Mouse (Mus musculus): ENCODE results near the gene Robo1. TPM values are rescaled to one million over a fixed set of nuclear protein-coding genes. Genes with fewer than 3 reads are reported as not detected.

Gene Robo1
- total RNA-seq, 2 experiments from 2014 or later: 130 to 134 TPM

GRCm38 (mm10) chr16:72908895-72909294 lies 600.8 kb downstream of the Robo1 start:
- no peak for DNase-seq
- intact Hi-C loops (cut with DNase I): no loop called here

- DNase-seq: peak; percentile 95
- intact Hi-C loops (cut with DNase I): no loop called here
Measured at GRCm38 (mm10) chr16:72913134-72913533, 605.0 kb downstream of the Robo1 start.

- no peak for DNase-seq
- intact Hi-C loops (cut with DNase I): no loop called here
Measured at GRCm38 (mm10) chr16:72914068-72914630, 606.0 kb downstream of the Robo1 start.

GRCm38 (mm10) chr16:72920013-72920412 lies 611.9 kb downstream of the Robo1 start:
- DNase-seq: no peak
- intact Hi-C loops (cut with DNase I): no loop called here

- intact Hi-C loops (cut with DNase I): no loop called here
- DNase-seq: peak; percentile 84
Measured at GRCm38 (mm10) chr16:72924423-72925224, 616.5 kb downstream of the Robo1 start.

GRCm38 (mm10) chr16:72928525-72929122 lies 620.5 kb downstream of the Robo1 start:
- DNase-seq: no peak
- intact Hi-C loops (cut with DNase I): no loop called here

GRCm38 (mm10) chr16:72930871-72931270 lies 622.8 kb downstream of the Robo1 start:
- intact Hi-C loops (cut with DNase I): no loop called here
- DNase-seq: no peak

GRCm38 (mm10) chr16:72934908-72935307 lies 626.8 kb downstream of the Robo1 start:
- intact Hi-C loops (cut with DNase I): no loop called here
- DNase-seq: no peak

- intact Hi-C loops (cut with DNase I): no loop called here
- DNase-seq: no peak
Measured at GRCm38 (mm10) chr16:72937183-72937582, 629.1 kb downstream of the Robo1 start.

- DNase-seq: no peak
- intact Hi-C loops (cut with DNase I): no loop called here
Measured at GRCm38 (mm10) chr16:72939862-72940261, 631.8 kb downstream of the Robo1 start.

- intact Hi-C loops (cut with DNase I): no loop called here
- no peak for DNase-seq
Measured at GRCm38 (mm10) chr16:72940786-72941185, 632.7 kb downstream of the Robo1 start.

GRCm38 (mm10) chr16:72944403-72944802 lies 636.3 kb downstream of the Robo1 start:
- intact Hi-C loops (cut with DNase I): no loop called here
- DNase-seq: no peak

GRCm38 (mm10) chr16:72951969-72952368 lies 643.9 kb downstream of the Robo1 start:
- DNase-seq: no peak
- intact Hi-C loops (cut with DNase I): no loop called here

- intact Hi-C loops (cut with DNase I): loop anchor here (5.0 kb wide), 1 partner anchor 292 kb away; no protein-coding TSS in a partner anchor
- DNase-seq: no peak
Measured at GRCm38 (mm10) chr16:72959018-72959702, 651.1 kb downstream of the Robo1 start.

GRCm38 (mm10) chr16:72959823-72960222 lies 651.7 kb downstream of the Robo1 start:
- no peak for DNase-seq
- intact Hi-C loops (cut with DNase I): loop anchor here (5.0 to 10.0 kb wide), 2 partner anchors 165 to 293 kb away; no protein-coding TSS in a partner anchor

- intact Hi-C loops (cut with DNase I): loop anchor here (10.0 kb wide), 1 partner anchor 169 kb away; no protein-coding TSS in a partner anchor
- no peak for DNase-seq
Measured at GRCm38 (mm10) chr16:72963782-72964181, 655.7 kb downstream of the Robo1 start.

GRCm38 (mm10) chr16:72967509-72967908 lies 659.4 kb downstream of the Robo1 start:
- no peak for DNase-seq
- intact Hi-C loops (cut with DNase I): loop anchor here (10.0 kb wide), 1 partner anchor 173 kb away; no protein-coding TSS in a partner anchor

GRCm38 (mm10) chr16:72969990-72970389 lies 661.9 kb downstream of the Robo1 start:
- intact Hi-C loops (cut with DNase I): loop anchor here (10.0 kb wide), 1 partner anchor 175 kb away; no protein-coding TSS in a partner anchor
- DNase-seq: no peak

GRCm38 (mm10) chr16:72973685-72974084 lies 665.6 kb downstream of the Robo1 start:
- intact Hi-C loops (cut with DNase I): no loop called here
- DNase-seq: no peak

GRCm38 (mm10) chr16:72974681-72975080 lies 666.6 kb downstream of the Robo1 start:
- intact Hi-C loops (cut with DNase I): loop anchor here (5.0 kb wide), 3 partner anchors 312 to 757 kb away; no protein-coding TSS in a partner anchor
- no peak for DNase-seq

Data from left cerebral cortex, postnatal 4 days (tissue).